Mouse (Mus musculus) mouse embryonic stem cell (cell line): ENCODE measurements around the gene Gm42688.

ENCODE experiments used
- in situ Hi-C, 2 experiments: fragments of 300-500 bp; cut with MboI; formaldehyde crosslinking; loops; 1 replicate in 1 of 2; 3 replicates in 1 of 2; pipeline ENCODE4 v1.14.3; 2019 to 2020; ENCODE audit warnings: low sequenced_read_pairs in 2 of 2, low pct_unique_long_range_greater_than_20kb in 1 of 2, mixed read lengths in 1 of 2; ENCODE audit not compliant: unreplicated experiment in 1 of 2

The Gm42688 gene

DNA sequence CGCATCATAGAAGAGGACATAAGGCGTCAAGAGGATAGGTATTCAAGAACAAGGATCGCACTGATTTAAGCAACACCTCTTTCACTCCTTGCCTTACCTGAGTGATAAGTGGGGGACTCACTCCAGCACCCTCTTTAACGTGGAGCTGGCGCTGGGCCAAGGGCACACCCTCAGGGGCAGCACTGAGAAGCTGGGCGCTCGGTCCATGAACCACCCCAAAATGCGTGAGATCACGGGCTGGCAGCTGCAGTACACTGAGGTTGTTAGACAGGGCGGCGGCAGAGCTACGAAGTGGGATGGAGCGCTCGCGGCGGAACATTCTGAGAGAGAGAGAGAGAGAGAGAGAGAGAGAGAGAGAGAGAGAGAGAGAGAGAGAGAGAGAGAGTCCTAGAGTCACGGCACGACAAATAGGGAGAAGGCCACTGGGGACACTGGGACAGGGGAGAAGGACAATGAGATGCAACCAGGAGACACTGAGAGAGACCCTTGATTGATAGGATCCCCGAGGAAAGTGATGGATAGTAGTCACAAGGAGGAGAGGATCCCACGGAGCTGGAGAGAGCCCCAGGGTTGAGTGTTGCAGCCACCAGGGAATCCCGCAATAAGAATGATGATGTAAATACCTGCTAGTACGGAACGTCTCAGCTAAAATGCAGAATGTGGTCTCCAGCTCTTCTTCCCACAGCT is 54.3 kb downstream of the Gm42688 start:
- in situ Hi-C loops, result loop anchor here in 1 of 2 experiments (5.0 kb wide), 1 partner anchor 163 kb away; no protein-coding TSS in a partner anchor

DNA sequence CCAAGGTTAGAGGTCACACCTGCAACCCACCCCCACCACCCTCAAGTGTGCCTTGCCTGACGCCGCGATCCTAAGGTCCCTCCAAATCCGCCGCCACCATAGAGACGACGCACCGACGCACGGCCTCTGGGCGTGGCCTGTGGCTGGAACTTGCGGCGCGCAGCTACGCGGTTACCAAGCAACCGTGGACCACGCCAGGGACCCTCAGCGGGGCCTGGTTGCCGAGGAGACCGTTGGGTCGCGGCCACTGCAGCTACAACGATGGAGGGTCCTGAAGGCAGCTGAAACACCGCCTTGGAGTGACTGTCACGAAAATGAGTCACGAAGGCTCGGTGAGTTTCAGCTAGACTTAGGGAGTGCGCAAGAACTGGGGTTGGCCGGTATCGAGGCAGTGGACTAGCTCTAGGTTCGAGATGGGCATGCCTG is 54.9 kb downstream of the Gm42688 start, which contains the start of the genes Wdr54 and 1700003E16Rik:
Gene Wdr54, minus strand, starts transcription at position 139 of the 426 bp plus-strand sequence.
Gene 1700003E16Rik, plus strand, starts transcription at position 146 of the 426 bp plus-strand sequence.
- in situ Hi-C loops, result loop anchor here in 1 of 2 experiments (5.0 kb wide), 1 partner anchor 164 kb away; no protein-coding TSS in a partner anchor

DNA sequence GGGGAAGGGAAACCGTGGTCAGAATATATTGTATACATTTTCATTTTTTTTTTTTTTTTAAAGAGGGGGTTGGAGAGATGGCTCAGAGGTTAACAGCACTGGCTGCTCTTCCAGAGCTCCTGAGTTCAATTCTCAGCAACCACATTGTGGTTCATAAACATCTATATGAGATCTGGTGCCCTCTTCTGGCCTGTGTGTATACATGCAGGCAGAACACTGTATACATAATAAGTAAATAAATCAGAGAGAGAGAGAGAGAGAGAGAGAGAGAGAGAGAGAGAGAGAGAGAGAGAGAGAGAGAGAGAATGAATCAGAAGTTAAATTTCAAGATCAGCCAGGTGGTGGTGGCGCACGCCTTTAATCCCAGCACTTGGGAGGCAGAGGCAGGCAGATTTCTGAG is 58.0 kb downstream of the Gm42688 start:
- in situ Hi-C loops, result loop anchor here in 1 of 2 experiments (5.0 kb wide), 1 partner anchor 167 kb away; no protein-coding TSS in a partner anchor
